Mouse (Mus musculus): ENCODE results near the gene Plin3.

DNA sequence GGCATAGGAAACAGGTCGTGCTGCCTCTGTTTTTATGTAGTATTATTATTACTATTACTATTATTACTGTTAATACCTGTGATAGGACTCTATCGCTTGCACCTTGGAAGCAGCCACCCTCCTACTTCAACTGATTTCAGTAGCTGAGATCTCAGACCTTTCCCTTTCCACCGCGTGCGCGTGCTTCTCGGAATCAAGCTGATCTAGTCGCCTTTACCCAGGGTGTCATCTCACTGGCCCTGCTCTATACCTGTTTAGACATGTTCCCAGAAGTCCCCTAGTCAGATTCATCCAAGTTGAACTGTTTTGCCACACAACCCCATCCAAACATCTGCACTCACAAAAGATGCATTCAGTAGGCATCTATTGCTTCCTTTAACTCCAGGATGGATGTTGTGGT, 59.3 kb downstream of the Plin3 start:
- TF ChIP-seq ZC3H11A (IDR thresholded peaks at IDR 0.05; ENCODE audit: low read depth, low read length): no peak
- no peak for TF ChIP-seq USF1 (IDR thresholded peaks at IDR 0.05; ENCODE audit: low read depth, low read length)
- TF ChIP-seq EP300 (IDR thresholded peaks at IDR 0.05; ENCODE audit: low read depth in 1 of 2, low read length in 2 of 2): no peak
- TF ChIP-seq POLR2A (IDR thresholded peaks at IDR 0.05; ENCODE audit: control insufficient read depth in 1 of 2, insufficient read depth in 1 of 2, low read depth in 1 of 2, low read length in 2 of 2, poor library complexity in 1 of 2): no peak
- TF ChIP-seq CTCF (IDR thresholded peaks at IDR 0.05 in 2 of 3, conservative IDR thresholded peaks at IDR 0.05 in 1 of 3; ENCODE audit: control insufficient read depth in 1 of 3, insufficient read depth in 1 of 3, low read depth in 2 of 3, low read length in 3 of 3, poor library complexity in 1 of 3, severe bottlenecking in 1 of 3): no peak
- TF ChIP-seq ETS1 (IDR thresholded peaks at IDR 0.05; ENCODE audit: low read depth, low read length): no peak
- no peak for TF ChIP-seq MAZ (IDR thresholded peaks at IDR 0.05; ENCODE audit: low read depth, low read length)
- no peak for TF ChIP-seq CHD1 (IDR thresholded peaks at IDR 0.05; ENCODE audit: low read depth, low read length)
- TF ChIP-seq GATA1 (IDR thresholded peaks at IDR 0.05; ENCODE audit: low read depth, low read length): no peak
- TF ChIP-seq TBP (IDR thresholded peaks at IDR 0.05; ENCODE audit: low read depth, low read length): no peak
- TF ChIP-seq NRF1 (IDR thresholded peaks at IDR 0.05; ENCODE audit: insufficient read depth, low read depth, low read length, poor library complexity, severe bottlenecking): no peak
- no peak for TF ChIP-seq UBTF (IDR thresholded peaks at IDR 0.05; ENCODE audit: borderline replicate concordance, insufficient read depth, low read depth, low read length)

All from MEL (cell line).